Mouse (Mus musculus): Measurements from ENCODE around the gene Serpinb1a.

DNA sequence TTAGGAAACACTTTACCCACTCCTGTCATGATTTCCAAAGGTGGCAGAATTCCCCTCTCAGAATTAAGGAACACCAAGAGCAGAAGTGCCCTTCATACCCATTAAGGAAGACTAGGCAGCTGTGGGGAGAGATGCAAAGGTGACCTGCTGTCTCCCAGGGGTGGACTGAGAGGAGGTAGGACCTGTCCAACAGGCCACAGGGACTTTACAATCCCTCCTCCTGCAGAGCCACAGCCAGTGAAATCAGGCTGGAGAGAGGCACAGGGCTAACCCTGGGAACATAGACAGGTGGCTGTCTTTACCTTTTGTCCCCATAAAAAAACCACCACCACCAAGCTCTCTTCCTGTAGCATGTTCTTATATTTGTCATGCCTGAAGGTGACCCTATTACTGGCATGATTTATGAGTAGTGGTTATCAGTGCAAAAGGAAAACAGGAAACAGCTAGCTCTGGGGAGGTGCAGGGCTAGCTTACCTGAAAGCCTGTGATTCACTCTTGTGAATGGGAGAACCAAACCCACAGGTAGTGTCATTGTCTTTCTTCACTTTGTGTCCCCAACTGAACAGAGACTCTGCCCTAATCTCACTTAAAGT lies 1.4 kb downstream of the Serpinb1a start:
- no peak for TF ChIP-seq CTCF (IDR thresholded peaks at IDR 0.05; ENCODE audit: low read depth, low read length)
- no peak for TF ChIP-seq GATA1 (IDR thresholded peaks at IDR 0.05; ENCODE audit: borderline replicate concordance, low read length)
- no peak for TF ChIP-seq POLR2AphosphoS5 (IDR thresholded peaks at IDR 0.05; ENCODE audit: insufficient replicate concordance, low read depth, low read length)
- no peak for TF ChIP-seq TAL1 (conservative IDR thresholded peaks at IDR 0.05; ENCODE audit: low read depth, low read length)
